Mouse (Mus musculus): ENCODE data around the gene Leap2.
A peak's percentile ranks its signal among the peaks of the same experiment; 100 is the strongest.
"Not testable (repeated sequence)": the region's sequence is repeated elsewhere in the genome, so short reads cannot be mapped to it uniquely, and the experiment has no call there.

Gene Leap2

DNA sequence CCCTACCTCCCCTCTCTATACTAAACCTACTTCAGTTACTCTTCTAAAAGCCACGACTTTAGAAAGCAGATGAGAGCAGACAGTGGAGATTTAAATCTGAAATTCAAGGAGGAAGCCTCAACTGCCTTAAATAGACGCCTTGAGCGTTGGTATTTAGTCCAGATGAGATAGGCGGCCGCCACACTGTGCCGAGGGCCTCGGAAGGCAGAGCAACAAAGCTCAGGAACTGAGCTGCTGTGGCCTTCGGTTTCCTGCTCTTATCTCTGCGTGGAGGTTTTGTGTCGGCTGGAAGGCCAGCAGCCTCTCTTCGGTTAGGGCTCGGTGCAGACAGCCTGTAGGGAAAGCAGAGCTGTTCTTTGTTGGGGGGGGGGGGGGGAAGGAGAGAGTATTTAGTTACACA, 19.0 kb upstream of the Leap2 start:
- no peak for DNase-seq (ENCODE audit: low spot score in 2 of 2)

DNA sequence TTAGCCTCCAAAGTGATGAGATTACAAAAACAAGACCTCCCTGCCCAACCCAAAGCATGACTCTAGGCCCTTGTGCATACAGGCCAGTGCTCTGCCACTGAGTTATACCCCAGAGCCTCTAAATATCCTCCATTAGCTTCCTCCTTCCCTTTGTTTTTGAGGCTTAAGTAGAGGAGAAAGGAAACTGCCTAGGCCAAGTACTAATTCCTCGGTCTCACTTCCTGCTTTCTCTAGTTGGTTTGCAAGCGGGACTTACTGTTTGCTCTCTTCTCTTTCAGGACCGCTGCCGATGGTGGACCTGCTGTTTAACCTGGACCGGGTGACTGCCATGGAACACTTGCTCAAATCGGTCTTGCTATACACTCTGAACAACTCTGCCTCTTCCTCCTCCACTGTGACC, 13.4 kb upstream of the Leap2 start:
- no peak for DNase-seq (ENCODE audit: low spot score in 2 of 2)

DNA sequence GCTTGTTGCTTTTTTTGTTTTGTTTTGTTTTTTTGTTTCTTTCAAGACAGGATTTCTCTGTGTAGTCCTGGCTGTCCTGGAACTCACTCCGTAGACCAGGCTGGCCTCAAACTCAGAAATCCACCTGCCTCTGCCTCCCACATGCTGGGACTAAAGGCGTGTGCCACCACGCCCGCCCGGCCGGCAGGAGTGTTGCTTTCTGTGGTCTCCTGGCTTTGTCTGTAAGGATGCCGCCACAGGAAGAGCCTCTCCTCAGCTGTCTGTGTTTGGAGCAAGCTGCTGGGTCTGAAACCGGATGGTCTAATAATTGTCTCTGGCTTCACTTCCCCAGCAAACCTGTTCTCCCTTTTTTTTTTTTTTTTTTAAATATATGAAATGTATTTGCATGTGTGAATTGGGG, 12.5 kb upstream of the Leap2 start:
- no peak for DNase-seq (ENCODE audit: low spot score in 2 of 2)

DNA sequence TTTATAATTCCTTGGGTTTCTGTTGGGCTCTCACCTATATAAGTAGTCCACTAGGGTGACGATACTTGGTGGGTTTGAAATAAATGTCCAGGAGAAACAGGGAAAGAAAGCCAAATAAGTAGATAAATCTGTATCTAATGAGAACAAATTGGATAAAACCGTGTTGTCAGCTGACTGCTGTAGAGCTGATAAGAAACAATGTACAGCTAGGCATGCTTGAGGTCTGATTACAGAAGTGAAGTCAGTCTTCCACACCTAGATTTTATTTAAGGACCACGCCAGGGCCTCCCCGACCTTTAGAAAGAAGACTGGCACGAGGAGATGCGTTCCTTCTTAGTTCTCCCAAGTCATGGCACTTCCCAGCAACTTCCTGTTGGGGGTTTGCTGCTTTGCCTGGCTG, 10.1 kb upstream of the Leap2 start:
- no peak for DNase-seq (ENCODE audit: low spot score in 2 of 2)

DNA sequence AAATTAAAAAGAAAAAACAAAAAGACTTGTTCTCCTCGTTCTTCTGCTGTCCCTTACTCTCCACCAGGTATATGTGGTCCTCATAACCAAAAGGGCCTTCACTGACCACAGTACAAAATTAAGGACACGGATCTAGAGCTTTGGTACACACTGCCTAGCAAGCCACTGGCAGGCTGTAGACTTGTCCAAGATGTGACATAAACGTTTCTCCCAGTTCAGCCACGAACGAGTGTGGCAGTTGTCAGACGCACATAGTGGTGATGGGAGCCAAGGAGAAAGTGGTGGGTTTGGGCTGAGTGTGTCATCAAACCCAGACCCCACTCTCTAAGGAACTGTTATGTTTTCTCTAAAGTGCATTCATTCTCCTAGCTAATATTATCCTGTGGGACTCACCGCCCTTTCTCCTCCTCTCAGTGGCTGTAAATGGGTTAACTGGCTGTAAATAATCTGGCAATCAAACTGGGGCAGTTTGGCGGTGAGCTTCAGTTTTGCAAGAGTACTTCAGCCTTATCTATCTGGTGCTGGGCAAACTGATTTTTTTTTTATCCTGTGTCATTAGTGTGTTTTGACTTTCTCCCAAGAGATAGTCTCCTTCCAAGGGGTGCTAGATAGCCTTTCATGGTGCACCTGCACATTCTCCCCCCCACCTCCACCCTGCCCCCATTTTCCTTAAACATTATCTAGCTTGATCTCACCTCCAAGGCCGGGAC, 8.5 kb upstream of the Leap2 start:
- DNase-seq (ENCODE audit: low spot score in 2 of 2) = peak in 1 of 2 experiments; percentile 9

DNA sequence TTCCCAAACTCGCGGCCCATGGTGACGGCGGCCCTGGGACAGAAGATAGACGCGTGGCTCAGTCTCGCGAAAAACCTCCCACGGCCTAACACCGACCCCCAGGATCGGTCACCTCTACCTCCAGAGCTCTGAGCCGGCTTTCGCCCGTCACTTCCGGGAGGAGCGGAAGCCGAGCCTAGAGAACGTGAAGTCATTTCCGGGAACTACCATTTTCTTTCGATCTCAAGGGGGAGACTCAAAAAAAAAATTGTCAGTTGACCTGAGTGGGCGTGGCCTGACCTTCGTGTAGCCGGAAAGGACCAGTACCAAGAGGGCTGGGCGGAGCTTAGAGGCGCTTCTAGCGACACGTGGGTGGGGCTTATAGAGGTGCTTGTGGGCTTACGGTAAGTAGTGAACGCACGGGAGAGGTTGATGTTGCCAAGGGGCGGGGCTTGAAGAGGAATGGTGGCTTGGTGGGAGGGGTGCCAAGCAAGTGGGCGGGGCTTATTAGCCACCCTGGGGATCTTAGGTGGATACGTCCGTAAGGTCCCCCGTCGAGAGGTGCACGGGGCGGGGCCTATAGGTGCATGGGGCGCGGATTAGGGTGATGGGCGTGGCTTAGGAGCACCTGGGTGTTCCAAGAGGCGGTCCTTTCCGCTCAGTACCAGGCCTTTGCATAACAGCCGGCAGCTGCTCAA, 7.8 kb upstream of the Leap2 start, which contains the start of the genes Uqcrq and Gdf9:
TSS of gene Uqcrq (minus strand) at position 162 of the 677 bp plus-strand sequence.
TSS of gene Gdf9 (plus strand) at position 354 of the 677 bp plus-strand sequence.
- DNase-seq (ENCODE audit: low spot score in 2 of 2) = peak; percentile 99

DNA sequence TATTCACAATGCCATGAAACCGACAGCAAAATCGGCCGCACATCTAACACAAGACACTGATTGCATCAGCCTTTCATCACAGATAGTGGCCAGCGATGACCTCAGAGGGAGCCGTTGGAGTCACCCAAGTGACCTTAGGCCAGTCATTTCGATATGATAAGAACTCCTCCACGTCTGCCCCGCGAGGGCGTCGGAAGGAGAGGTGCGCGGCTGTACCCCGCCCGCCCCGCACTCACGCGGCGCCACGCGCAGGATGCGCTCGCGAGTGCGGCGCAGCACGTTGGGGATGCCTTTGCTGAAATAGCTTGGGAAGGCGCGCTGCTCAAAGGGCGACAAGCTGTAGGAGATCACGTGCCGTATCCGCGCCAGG, 7.3 kb upstream of the Leap2 start:
- peak in 1 of 2 experiments; percentile 67 for DNase-seq (ENCODE audit: low spot score in 2 of 2)

DNA sequence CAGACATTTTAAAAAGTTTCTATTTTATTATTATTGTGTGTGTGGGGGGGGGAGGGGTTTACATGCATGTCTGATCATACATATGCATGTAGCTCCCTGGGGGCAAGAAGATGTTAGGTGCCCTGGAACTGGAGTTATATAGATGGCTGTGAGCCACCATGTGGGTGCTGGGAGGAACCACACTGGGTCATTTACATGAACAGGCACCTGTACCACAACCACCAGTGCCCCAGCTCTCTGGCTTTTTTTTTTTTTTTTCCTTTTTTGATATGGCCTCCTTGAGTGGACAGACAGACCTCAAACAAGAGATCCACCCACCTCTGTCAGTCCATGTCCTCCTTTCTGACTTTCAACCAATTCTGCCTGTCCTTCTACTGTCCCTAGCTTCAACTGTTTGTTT, 6.2 kb upstream of the Leap2 start:
- no peak for DNase-seq (ENCODE audit: low spot score in 2 of 2)

DNA sequence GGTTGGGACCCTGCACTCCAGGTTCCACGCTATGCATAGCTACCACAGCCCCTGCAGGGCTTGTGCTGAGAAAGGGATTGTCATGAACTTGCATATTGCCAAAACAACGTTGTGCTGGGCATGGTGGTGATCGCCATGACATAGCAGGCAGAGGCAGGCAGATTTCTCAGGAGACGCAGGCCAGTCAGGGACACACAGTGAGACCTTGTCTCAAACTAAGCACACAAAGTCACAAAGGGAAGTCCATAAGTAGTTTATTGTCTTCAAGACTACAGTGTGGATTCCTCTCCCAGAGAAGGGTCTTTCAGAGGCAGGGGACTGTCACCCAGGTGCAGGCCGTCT, 5.7 kb upstream of the Leap2 start:
- no peak for DNase-seq (ENCODE audit: low spot score in 2 of 2)

DNA sequence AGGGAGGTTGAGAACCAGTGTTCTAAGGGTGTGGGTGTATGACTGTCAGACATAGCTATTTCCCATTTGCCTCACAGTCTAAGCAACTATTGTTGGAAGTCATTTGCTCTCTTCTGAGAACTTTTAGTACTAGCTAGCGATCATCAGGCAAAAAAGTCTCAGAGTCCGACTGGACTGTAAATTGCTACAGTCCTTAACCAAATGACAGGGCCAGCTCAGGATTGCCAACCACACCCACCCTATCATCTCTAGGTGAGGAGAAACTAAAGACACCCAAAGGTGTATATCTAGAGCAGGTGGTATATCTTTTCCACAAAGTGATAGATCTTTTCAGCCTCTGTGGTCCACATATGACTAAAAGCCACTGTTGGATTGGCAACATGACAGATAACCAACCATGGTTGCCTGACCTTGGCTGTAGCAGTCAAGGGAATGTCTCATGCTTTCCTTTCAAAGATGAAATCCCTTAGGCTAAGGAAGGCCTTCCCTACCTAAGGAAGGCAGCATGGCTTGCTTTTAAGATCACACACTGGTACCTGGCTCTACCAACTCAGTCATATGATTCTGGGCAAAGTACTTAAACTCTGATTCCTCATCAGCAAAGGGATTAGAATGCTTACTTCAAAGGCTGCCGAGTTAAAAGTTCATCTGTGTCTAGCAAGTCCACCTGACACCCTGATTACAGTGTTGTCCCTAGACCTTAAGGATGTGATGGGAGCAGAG, 5.2 kb upstream of the Leap2 start:
- DNase-seq (ENCODE audit: low spot score in 2 of 2) = no peak

DNA sequence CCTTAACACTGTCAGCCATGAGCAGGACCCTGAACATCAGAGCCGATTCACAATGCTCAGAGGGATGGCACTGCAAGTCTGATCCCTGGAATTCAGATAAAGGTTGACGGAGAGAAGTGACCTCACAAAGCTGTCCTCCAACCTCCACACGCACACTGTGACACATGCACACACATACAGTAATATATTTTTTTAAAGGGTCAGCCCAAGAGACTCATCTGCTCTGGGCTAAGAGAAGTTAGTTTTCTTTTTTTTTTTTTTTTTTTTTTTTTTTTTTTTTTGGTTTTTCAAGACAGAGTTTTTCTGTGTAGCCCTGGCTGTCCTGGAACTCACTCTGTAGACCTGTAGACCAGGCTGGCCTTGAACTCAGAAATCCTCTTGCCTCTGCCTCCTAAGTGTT, 3.9 kb upstream of the Leap2 start:
- DNase-seq (ENCODE audit: low spot score in 2 of 2) = not testable (repeated sequence)

DNA sequence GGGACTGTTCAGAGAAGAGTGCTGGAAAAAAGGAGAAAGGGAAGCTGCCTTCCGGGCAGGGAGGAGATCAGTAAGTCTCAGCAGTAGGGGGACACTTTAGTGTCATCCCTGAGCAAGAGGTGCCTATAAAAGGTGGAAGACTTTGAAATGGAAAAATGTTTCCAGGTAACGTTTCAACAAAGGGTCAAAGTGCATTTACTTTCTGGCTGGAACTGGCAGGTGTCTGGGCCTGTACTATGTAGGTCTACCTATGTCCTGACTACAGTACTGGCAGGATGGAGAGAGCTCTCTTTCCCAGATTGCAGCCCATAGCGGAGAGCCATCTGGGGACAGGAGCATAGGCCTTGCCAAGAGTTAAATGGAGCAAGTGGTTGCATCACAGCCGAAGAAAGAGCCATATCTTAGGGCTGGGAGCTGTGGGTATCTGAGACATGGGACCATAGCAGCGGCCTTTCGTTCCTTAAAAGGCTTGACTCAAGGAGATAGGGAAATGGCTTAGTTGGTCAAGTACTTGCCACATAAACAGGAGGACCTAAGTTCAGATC, 2.8 kb upstream of the Leap2 start:
- DNase-seq (ENCODE audit: low spot score in 2 of 2) = no peak

DNA sequence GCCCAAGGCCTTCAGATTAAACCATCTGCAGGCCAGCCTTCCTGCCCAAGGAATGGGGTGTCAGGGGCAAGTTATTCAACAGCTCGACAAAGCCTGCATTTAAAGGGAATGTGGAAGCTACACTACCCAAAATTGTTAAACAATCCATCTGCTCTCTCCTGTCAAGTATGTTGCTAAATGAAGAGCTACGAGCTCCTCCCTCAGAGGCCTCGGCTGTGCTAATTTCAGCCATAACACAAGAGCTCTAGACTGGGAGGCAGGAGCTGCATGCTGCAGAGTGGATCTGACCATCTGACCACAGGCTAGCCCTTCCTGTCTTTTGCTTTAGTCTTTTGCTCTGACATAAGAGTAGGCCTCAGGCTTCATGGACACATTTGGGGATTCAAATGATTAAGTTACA, 2.3 kb upstream of the Leap2 start:
- no peak for DNase-seq (ENCODE audit: low spot score in 2 of 2)

DNA sequence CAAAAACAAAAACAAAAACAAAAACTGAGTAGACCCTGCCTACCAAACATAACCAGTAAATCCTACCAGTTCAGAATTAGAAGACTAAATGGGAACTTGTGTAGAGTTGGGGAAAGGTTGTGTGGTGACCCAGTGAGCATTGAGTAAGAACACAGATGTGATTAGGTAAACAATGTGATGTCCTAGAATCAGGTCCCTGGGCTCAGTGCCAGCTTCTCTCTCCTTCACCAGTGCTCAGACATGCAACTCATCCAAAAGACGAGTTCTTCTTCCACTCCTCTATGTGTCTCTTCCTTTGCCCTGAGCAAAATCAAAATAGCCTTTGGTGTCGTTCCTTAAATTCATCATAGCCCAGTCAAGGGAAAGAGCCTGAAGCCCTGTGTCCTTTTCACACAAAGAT, 1.9 kb upstream of the Leap2 start:
- no peak for DNase-seq (ENCODE audit: low spot score in 2 of 2)

DNA sequence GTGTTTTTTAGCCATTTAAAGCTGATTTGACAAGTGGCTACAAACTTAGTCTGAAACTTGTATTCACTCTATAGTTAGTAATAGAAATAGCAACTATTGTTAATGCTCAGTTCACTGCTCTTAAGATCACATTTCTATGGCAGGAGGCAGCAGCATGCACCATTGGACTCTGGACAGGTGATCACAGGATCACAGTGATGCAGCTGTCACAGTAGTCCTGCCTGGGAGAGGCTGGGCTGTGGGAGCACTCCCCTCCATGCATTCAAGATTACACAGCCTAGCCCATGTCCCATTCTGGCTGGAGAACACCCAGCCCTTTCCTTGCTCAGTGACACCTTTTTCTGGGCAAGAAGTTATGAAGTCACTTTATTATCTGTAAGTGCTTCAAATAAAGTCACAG, 4.9 kb downstream of the Leap2 start:
- DNase-seq (ENCODE audit: low spot score in 2 of 2) = no peak

DNA sequence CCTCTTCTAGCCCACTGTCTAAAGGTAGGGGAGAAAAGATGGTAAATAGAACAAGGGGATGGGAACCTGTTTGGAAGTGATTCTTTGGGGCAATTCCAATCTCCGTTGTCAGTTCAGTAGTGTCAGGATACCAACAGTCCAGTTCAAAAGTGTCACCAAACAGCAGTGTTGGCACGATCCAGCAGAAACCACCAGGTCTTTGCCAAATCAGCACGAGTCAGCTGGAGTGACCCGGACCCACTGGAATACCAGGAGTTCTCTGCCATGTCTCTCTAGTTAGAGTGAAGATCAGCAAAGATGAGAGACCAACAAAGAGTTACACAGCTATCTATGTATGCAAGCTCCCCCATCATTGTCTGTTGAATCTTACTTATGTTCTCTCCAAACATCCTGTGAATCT, 9.1 kb downstream of the Leap2 start:
- DNase-seq (ENCODE audit: low spot score in 2 of 2) = no peak

DNA sequence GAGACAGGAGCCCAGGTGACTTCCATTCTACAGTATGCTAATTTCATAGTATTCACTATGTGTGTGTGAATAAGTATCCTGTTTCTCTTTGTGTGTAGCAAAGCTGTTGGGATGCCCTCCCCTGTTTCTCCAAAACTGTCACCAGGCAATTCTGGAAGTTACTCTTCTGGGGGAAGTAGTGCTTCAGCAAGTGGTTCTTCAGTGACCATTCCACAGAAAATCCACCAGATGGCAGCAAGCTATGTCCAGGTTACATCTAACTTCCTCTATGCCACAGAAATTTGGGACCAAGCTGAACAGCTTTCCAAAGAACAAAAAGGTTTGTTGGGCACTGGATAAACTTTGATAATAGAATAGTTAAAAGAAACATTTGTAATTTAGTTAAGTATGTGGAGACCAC, 11.2 kb downstream of the Leap2 start:
- no peak for DNase-seq (ENCODE audit: low spot score in 2 of 2)

DNA sequence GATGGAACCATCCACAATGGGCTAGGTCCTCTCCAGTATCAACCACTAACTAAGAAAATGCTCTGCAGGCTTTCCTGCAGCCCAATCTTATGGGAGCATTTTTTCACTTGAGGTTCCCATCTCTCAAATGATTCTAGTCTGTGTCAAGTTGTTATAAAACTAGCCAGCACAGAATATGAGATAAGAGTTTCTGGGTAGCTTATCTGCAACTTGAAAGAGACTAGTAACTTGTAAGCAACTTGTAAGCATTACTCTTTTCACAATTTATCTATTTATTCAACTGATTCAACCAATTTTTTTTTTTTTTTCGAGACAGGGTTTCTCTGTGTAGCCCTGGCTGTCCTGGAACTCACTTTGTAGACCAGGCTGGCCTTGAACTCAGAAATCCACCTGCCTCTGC, 19.3 kb downstream of the Leap2 start:
- no peak for DNase-seq (ENCODE audit: low spot score in 2 of 2)

DNA sequence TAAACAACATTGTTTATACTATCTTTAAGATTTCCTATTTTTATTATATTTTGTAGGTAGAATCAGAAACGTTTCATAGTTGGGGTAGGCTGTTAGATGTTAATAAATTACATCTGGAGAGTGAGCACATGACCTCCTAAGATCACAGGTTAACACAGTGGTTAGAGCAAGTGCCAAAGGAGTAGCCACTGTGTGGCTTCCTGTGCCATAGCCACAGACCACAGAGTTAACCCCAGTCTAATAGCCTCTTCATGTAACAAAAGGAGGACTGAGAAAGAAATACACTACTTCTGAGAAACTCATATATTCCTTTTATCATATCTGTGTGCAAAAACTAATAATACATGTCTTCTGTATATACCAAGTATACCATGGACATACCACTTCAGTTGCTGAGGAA, 29.1 kb downstream of the Leap2 start:
- DNase-seq (ENCODE audit: low spot score in 2 of 2) = peak; percentile 32 to 58

DNA sequence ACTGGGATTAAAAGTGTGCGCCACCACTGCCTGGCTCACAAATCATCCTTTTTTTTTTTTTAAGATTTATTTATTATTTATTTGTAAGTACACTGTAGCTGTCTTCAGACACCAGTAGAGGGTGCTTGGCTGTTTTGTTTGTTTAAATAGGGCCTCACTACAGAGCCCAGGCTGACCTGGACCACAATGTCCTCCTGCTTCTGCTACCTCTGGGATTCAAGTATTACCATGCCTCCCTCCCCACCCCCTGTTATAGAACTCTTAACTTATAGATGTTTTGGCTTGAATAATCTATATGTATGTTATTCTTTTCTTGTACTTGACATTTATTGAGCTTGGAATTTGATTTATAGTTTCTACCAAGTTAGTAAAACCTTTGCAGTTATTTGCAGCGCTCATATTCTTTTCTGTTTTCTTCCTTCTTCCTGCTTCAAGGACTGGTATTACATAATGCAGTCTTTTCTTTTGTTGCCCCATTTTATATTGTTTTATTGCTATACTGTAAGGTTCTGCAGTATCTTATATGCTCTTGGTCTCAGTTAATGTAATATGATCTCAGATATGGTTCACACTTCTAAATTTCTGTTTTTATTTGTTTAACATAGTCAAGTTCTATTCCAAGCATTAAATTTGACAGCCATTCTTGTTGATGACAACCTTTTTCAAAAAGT, 39.1 kb downstream of the Leap2 start:
- DNase-seq (ENCODE audit: low spot score in 2 of 2) = no peak

DNA sequence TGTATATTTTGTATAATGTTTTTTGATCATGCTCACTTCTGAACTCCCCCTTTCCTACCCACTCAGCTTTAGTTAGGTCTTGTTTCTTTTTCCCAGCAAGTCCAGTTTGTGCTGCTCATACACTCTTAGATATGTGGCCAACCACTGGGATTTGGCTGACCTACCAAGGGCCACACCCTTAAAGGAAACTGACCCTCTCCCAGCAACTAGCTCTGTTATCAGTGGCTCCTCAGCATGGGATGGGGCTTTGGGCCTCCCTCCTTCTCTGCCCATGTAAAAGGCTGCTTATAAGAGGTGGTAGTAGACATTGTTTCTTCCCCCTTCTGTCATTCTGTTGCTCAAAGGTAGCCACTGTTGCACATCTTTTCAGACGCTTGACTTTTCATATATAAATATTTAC, 44.1 kb downstream of the Leap2 start:
- DNase-seq (ENCODE audit: low spot score in 2 of 2) = no peak

Data from natural killer cell, adult 2 months (primary cell).